Mouse (Mus musculus) c-Kit-positive CD71-positive TER-119-negative erythroid progenitor cells, embryonic 14.5 days (primary cell): Measurements from ENCODE around the gene Ccnd3.

Source experiments
- DNase-seq: peaks from one replicate; pipeline ENCODE4 v3.0.0-alpha.2; 2013; ENCODE audit warnings: low read depth

Gene Ccnd3

GRCm38 (mm10) chr17:47515180-47515844, 10.5 kb downstream of the Ccnd3 start:
- no peak for DNase-seq

GRCm38 (mm10) chr17:47516232-47516631, 11.4 kb downstream of the Ccnd3 start:
- DNase-seq, result no peak

GRCm38 (mm10) chr17:47518205-47518604, 13.4 kb downstream of the Ccnd3 start:
- no peak for DNase-seq

GRCm38 (mm10) chr17:47521551-47522258, 16.9 kb downstream of the Ccnd3 start:
- DNase-seq, result peak; percentile 64

GRCm38 (mm10) chr17:47522536-47522935, 17.7 kb downstream of the Ccnd3 start:
- no peak for DNase-seq

- DNase-seq, result no peak
Measured at GRCm38 (mm10) chr17:47523211-47523682, 18.4 kb downstream of the Ccnd3 start.

- DNase-seq, result no peak
Measured at GRCm38 (mm10) chr17:47524055-47524454, 19.2 kb downstream of the Ccnd3 start.

GRCm38 (mm10) chr17:47524991-47525390, 20.1 kb downstream of the Ccnd3 start:
- no peak for DNase-seq

GRCm38 (mm10) chr17:47526856-47527520, 22.1 kb downstream of the Ccnd3 start:
- no peak for DNase-seq

- no peak for DNase-seq
Measured at GRCm38 (mm10) chr17:47527581-47528300, 22.9 kb downstream of the Ccnd3 start.

- no peak for DNase-seq
Measured at GRCm38 (mm10) chr17:47528919-47529318, 24.1 kb downstream of the Ccnd3 start.

GRCm38 (mm10) chr17:47529595-47529994, 24.7 kb downstream of the Ccnd3 start:
- DNase-seq, result no peak

- DNase-seq, result no peak
Measured at GRCm38 (mm10) chr17:47531387-47531818, 26.6 kb downstream of the Ccnd3 start.

GRCm38 (mm10) chr17:47532364-47532763, 27.5 kb downstream of the Ccnd3 start:
- no peak for DNase-seq

GRCm38 (mm10) chr17:47533691-47534090, 28.8 kb downstream of the Ccnd3 start:
- no peak for DNase-seq

GRCm38 (mm10) chr17:47535812-47536236, 31.0 kb downstream of the Ccnd3 start:
- DNase-seq, result peak; percentile 92

- no peak for DNase-seq
Measured at GRCm38 (mm10) chr17:47538049-47538448, 33.2 kb downstream of the Ccnd3 start.

GRCm38 (mm10) chr17:47539128-47539527, 34.3 kb downstream of the Ccnd3 start:
- DNase-seq, result no peak

- DNase-seq, result no peak
Measured at GRCm38 (mm10) chr17:47542061-47542460, 37.2 kb downstream of the Ccnd3 start.

GRCm38 (mm10) chr17:47543051-47543650, 38.3 kb downstream of the Ccnd3 start:
- no peak for DNase-seq

- DNase-seq, result no peak
Measured at GRCm38 (mm10) chr17:47545154-47545553, 40.3 kb downstream of the Ccnd3 start.

GRCm38 (mm10) chr17:47545861-47546331, 41.0 kb downstream of the Ccnd3 start:
- DNase-seq, result no peak
